Mouse (Mus musculus) lung, postnatal 25 days (tissue): ENCODE measurements at regions not wholly inside any gene's neighbourhood (a gene's known extent, or its start where the extent isn't known, plus 50 kb on each side); places are given as distances from the start of the nearest gene placed in this dataset.

Experiments used
- DNase-seq: peaks from one replicate; pipeline ENCODE4 v3.0.0; 2022; ENCODE audit warnings: low spot score

DNA sequence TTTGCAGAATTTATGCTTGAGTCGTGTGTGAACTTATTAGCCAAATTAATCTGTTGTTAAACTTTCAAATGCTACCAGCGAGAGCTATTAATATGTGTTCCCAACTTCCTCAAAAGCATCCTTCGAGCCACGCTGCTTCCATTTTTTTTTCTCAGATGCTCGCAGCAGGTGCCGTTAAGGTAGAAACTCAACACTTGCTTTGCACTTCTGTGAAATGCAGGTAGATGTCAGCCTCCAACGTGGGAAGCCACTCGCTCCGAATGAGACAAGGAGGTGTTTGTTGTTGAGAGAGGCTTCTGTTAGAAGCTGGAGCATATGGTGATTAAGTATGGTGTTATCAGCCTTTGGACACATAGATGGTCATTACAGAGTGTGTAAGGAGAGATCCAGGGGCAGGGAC is 433.1 kb upstream of the Adgrl2 start:
- no peak for DNase-seq

DNA sequence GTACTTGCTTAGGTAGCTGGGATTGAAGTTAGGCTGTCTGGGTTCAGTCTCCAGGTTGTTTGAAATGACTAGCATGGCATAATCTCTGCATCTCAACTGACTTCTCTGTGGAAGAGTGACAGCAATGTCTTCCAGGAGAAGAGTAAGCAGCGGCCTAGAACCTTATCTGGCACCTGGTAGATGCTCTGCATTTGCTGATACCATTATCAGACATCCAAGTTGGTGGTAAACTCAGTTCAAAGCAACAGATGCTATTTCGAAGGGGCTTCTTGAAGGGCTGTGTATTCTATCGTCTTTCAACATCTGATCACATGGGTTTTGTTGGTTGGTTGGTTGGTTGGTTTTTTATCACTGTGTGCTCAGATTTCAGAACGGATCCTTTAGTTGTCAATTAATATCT is 424.7 kb upstream of the Adgrl2 start:
- DNase-seq, result no peak

DNA sequence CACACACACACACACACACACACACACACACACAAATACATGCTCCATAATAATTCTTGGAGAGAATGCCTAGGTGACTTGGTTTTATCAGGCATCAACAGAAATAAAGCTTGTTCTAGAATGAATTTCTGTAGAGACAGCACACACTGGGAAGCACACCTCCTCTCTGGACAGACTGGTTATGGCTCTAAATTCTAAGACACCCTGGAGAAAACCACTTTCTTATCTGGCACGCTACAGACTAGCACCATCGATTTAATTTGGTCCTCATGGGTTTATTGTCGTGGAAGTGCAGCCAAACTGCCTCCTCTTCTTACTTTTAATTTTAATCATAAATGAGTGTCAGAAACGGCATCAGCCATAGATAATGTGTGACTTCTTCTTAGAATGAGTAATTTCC is 422.8 kb upstream of the Adgrl2 start:
- DNase-seq, result no peak

DNA sequence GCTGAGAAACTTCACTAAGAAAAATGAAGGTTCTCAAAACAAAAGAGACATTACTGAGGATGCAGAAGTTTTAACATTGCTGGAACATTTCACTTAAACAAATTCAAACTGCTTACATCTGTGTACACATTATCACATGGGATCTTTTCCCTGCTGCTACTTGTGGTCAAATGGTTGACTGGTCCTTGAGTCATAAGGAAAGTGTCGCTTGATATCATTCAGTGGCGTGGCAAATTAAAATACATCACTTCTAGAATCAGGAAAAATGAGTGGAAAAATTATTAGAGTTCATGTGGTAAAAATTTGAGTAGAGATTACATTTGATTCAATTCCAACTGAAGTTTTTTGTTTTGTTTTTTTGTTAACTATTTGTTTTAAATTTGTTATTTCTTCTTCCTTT is 420.2 kb upstream of the Adgrl2 start:
- no peak for DNase-seq

DNA sequence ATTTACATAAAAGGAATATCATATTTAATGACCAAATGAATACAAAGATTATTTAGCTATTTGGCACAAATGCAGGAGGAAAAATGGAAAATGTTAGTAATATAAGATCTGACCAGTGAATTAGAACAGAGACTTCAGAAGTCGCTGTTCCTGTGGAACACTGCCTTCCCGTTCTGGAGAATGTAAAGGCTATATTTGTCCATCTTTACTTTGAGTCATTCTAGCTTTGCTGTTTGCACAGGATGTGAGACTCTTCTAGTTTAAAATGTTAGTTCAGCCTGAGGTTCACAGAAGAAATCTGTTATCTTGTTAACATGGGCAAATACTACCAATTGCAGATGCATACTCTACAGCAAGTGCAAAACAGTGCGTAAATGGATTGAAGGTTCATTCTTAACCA is 418.5 kb upstream of the Adgrl2 start:
- DNase-seq, result no peak

DNA sequence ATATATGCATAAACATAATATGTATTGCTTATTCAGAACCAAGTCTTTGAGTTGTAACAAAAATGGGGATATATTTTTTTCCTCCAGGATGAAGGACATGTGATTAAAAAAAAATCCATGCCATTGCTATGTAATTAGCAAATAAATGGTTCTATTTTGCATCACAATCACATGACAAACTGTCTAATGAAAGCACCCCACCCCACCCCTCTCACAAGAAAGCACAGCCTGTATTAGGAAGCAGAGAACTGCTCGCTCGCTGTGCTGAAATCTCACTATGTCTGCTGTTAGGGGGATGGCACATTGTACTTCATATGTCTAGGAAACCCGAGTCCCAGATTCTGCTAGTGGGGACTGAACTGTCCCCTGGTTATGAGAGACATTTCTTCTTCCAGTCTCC is 415.5 kb upstream of the Adgrl2 start:
- DNase-seq, result no peak

DNA sequence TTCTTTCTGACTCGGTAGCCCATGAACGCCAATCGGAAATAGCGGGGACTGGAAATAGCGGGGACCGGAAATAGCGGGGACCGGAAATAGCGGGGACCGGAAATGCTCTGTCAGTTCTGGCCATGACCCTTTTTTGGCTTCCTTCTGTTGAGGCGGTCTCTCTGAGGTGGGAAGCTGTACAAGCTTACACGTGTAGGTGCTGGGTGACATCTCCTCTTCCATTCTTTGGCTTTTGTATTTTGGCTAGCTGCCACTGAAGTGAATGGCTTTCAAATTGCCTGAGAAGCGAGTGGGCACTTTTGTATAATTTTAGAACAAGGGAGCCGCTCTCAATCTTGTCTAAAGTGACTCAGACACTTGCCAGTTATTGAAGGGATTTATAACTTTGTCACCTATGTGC is 414.3 kb upstream of the Adgrl2 start:
- DNase-seq, result no peak

DNA sequence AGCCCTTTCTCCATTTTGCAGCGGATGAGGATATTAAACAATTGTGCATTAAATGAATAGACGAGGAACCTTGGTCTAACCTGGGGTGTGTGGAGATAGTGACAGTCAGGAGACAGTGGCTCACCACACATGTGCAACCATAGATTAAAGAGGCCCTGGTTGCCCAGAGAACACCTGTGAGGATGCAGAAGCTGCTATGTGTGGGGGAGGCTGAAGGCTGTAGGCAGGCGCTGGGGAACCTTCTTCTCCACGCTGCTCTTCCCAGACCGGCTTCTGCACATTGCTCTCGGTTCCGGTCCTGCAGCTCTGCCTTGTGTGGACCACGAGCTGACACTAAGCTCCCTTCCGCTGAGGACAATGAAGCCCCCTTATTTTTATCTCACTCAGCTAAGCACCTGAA is 412.1 kb upstream of the Adgrl2 start:
- DNase-seq, result no peak

DNA sequence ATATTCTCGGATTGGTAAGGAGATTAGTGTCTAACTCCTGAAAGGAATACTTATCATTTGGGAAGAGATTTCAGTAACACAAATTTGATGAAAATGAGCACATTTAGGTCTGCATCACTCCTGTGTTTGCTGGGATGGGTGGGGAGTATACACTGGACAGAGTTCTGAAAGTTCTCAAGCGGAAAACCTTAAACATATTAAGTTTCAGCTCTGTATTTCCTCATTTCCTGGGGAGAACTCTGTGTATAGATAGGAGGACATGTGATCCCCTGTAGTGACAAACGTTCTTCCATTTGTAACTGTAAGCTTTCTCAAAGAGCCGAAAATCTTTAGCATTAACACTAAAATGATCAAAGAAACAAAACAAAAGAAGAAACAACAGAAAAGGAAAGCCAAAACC is 404.7 kb upstream of the Adgrl2 start:
- DNase-seq, result no peak

DNA sequence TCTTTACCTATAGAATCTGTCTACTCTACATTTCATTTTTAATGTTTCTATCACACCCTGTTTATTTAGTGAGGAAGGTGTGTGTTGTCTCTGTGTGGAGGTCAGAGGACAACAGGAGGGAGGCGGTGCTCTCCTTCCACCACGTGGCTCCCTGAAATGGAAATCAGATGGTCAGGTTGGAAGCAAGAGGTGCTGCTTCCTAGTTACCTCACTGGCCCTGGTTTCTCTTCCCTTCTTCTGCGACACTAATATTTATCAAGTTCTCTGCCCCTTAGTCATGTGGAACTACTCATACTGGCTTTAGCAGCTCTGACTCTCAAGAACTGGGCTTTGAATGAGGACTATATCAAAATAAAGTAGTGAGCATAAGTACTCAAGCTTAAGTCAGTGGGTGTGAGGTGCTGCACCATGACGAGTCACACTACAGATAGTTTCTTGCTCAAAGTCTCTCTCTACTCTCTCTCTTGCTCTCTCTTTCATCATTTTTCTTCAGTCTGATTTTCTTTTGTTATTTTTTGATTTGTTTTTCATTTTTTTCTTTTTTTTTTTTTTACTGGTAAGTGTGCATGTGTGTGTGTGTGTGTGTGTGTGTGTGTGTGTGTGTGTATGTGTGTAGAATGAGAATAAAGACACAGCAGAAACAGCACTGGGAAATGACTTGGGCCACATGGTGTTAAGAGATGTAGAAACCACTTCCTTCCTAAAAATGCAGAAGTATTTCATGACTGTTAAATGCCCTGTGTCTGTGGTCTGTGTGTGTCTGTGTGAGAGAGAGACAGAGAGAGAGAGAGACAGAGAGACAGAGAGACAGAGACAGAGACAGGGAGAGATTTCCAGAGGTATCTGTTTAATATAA is 403.2 kb upstream of the Adgrl2 start:
- peak; percentile 12 for DNase-seq

DNA sequence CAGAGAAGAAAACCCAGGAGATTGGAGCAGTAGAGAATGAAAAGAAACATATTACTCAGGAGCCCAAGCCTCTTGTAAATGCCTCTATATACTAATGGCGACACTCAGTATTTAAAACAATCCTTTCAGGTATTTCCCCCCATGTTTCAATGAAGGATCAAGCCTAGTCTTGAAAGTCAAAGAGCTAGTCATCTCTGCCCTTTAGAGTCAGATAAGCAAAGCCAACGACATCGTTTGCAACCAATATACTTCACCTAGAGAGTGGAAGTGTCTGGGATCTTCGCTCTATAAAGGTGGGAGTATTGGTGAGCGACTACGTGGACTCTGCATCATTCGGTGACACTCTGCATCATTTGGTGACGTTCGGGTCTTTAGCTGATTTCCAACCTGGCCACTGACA is 401.8 kb upstream of the Adgrl2 start:
- no peak for DNase-seq

DNA sequence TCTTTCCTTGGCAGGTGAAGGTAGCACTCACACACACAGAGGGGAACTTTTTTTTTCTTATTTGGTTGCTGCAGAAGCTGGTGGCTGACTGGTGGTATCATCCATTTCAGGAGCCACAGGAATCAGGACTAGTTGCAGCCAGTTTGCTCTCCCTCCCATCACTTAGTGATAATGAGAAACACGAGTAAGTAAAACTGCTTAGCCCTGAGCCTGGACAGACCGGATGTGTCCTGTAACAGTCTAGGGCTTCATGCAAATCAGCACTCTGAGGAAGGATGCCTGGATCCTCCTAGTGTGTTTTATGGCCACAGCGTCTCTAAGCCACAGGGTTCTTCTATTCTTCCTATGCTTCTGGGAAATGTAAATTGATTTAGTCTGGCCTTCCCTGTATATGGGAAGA is 397.2 kb upstream of the Adgrl2 start:
- no peak for DNase-seq

DNA sequence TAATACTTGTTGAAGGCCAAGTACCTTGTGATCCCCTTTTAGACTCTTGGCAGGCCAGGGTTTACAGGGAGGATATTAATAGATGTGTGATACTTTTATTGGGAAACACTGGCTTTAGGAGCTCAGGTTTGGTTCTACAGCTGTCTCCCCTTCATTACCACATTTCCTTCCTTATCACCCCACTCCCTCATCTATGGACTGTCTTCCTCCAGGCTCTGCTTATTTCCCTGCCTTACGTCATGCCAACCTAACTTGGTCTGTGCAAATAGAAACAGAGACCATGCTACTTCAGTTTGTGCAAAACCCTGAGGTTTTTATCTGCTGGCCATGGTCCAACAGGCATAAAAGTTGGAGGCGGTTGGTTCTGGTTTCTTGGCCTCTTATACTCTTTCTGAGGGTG is 395.7 kb upstream of the Adgrl2 start:
- DNase-seq, result no peak

DNA sequence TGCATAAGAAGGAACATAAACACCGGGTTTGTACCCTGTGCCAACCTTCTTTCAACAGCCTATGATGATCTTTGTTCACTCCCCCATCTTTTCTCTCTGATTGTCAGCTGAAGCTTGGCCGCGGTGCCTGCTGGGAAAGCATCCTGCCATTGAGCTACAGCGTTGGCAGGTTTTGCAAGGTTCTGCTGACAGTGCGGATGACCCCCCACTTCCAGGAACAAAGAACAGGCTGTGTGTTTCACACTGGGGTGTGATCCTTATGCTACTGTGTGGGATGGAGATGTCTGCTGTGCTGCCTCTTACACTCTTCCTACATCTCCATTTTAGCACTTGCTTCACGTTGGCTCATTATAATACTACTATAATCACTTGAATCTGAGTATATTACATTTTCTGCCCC is 395.0 kb upstream of the Adgrl2 start:
- no peak for DNase-seq

DNA sequence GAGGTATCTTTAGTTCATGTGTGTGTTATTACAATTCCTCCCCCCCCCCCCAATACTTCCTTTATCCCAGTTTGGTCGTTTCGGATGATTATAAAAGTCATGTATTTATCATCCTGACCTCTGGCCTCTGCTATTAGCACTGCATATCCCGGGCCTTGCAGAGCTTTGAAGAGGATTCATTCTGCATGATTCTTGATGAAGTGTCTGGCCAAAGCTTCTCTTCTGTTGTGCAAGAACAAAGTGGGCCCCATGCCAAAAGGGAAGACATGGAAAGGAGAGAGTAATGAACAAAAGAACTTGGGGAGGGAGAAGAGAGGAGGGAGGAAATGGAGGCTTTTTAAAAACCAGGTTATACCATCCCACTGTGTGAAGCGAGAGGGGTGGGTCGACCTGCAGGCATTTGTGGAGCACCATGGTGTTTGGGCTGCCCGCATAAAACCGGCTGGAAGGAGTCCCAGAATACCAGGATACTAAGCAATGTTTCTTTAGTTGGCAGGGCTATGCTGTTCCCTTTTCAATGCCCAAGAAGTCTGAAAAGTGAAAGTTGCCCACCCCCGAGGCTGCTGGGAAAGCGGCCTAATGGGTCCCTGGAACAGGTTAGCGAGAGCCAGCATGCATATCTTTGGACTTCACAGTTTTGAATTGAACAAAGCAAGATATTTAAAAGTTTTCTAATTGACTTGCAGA is 391.3 kb upstream of the Adgrl2 start:
- peak; percentile 51 for DNase-seq

DNA sequence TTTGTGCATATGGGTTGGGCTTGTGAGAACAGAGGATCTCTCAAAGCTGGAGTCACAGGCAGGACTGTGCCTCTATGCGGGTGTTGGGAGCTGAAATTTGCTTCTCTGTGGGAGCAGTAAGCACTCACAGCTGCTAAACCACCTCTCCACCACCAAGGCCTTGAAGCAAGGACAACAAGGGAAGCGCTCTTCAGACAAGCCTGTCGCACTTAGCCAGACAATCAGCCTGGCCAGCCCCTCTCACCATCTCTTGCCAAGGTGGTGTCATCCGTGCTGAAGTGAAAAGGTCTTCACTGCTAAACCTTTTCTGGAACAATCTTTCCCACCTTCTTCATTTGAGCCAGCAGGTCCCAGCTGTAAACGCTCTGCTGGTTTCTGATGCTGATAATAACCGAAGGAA is 390.7 kb upstream of the Adgrl2 start:
- DNase-seq, result no peak

DNA sequence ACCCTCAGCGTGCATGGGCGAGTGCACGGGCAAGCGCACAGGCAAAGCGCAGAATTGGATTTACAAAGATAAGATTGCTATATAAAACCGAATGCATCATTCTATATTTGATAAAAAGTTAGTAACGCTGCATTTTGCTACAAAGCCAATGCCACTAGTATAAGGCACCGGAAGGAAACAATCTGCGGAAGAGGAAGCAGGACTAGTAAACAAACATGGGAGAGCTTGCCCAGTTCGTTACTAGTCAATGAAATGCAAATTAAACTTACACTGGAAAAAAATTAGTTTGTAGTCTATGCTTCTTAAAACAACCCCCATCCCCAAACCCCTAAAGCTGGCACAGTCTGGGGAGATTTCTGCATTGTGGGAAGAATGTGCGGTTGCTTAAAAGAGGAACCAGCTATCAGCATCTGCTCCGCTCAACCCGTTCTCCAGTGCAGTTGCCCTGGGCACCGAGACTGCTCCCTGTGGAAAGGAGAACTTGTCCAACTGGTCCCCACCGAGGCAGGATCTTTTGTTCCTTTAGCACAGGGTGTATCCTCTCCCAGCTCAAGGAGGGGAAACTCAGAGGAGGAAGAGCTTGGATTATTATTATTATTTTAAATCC is 389.6 kb upstream of the Adgrl2 start:
- no peak for DNase-seq

DNA sequence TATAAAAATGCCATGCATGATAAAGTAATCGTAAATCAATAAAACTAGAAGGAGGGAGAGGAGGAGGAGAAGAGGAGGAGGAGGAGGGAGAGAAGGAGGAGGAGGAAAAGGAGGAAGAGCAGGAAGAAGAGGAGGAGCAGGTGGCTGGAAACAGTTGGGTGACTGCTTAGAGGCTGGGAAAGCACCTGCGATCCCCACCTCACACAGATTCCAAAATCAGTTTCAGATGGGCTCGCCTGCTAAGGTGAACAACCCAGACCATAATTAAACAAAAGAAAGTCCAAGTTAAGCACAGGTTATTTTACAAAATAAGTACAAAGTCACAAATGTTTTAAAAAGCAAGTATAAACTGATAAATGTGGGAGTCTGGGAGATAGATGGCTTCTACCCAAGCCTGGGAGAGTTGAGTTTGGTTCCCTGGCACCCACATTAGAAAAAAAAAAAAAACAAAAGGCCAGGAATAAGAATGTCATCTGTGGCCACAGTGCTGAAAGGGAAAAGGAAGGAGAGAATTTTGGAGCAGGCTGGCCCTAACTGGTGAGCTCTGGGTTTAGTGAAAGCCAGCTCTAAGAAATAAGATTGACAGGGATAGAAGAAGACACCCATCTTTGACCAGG is 389.0 kb upstream of the Adgrl2 start:
- DNase-seq, result no peak

DNA sequence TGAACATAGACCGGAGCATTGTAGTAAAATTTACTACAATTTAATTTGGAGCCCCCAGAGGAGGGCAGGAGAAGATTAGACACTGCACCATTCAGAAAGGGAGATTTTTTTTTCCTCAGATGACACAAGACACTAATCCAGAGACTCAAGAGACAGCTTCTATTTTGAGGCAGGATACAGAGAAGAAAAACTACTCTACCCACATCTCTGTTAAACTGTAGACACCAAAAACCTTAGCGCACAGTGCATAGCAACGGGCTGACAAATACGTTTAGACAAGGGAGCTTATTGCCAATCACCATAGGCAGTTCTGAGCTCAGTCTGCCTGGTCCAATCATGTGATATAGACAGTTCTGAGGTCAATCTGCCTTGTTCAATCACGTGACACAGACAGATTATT is 381.1 kb upstream of the Adgrl2 start:
- DNase-seq, result no peak

DNA sequence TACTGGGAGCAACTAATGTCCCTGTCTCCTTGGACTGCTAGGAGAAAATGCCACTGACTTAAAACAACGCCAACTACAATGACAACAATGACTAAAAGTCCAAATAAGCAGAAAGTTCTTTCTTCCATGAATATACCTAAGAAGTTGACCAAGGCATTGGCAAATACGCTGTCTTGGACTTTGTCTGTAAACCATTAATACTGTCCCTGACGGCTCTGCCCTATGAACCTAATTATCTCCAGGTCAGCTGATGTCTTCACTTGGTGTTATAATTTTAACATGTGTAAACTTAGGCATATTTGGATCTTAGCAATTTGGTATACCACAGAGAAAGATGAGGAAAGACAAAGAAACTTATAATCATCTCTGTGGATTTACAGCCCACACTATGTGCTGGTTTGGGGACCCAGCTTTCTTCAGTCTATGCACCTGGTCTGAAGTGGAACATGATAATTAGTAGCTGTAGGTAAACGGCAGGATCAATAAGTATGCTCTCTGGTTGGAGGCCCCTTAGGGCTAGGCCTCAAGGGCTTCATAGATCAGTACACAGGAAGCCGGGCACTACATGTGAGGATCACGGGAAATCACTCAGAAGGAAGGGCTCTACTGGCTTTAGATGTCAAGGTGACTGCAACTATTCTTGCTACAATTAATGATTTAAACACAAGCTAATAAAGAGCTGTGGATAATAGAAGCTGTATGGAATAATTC is 380.3 kb upstream of the Adgrl2 start:
- DNase-seq, result no peak

DNA sequence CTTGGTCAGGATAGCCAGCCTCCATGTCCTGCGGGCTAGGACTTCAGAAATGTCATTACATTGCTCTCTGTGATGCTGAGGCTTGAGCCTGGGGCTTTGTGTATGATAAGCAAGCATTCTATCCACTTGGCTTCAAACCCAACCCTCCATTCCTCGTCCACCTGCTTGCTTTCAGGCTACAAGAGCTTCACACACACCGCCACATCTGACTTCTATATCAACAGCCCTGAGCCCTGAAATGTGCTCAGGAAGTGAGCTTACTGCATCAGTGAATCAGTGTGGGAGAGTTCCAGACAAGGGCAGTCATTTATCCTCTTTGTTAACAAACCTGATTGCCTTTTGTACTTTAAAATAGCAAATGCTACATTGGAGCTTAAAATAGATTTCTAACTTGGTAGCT is 377.5 kb upstream of the Adgrl2 start:
- DNase-seq, result no peak

DNA sequence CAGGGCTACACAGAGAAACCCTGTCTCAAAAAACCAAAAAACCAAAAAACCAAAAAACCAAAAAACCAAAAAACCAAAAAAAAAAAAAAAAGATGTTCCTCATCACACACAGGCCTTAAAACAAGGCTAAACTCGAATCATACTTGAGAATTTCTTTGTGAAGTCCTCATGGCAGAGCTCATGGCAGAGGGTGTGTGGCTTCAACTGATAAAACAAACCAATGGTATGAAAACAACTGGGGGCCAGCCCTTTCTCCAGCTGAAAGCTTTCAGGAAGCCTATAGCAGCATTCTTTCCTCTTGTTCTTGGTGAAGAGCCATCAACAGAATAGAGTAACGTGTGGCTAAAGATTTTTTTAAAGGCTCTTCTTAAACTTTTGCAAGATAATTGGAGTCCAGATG is 369.8 kb upstream of the Adgrl2 start:
- no peak for DNase-seq
